Mouse (Mus musculus) ES-Bruce4 (cell line): ENCODE measurements around the gene Gm10912.
"Not testable (repeated sequence)": the region's sequence is repeated elsewhere in the genome, so short reads cannot be mapped to it uniquely, and the experiment has no call there.

ENCODE experiments used
- CTCF ChIP-seq: IDR thresholded peaks from one replicate; pipeline ENCODE4 v1.8.1; 2011; ENCODE audit warnings: low read depth, low read length
- EP300 ChIP-seq: IDR thresholded peaks from 2 replicates; pipeline ENCODE4 v1.6.1; 2011; ENCODE audit warnings: low read depth, low read length; ENCODE audit not compliant: insufficient read depth

GRCm38 (mm10) chr2:104096796-104097195 lies 31.2 kb downstream of the Gm10912 start:
- TF ChIP-seq CTCF, EP300: not testable (repeated sequence)
